Mouse (Mus musculus) macrophage (primary cell): ENCODE measurements around the gene Senp3. TPM values are rescaled to one million over a fixed set of nuclear protein-coding genes. Genes with fewer than 3 reads are reported as not detected.

Experiments used
- H3K27ac ChIP-seq: fragments of 350-480 bp; formaldehyde crosslinking; 2 replicates; pipeline ENCODE4 v1.9.0; 2021
- H3K36me3 ChIP-seq: fragments of 350-480 bp; formaldehyde crosslinking; 2 replicates; pipeline ENCODE4 v1.9.0; 2021; ENCODE audit errors: inconsistent target
- H3K4me3 ChIP-seq: fragments of 350-480 bp; formaldehyde crosslinking; 2 replicates; pipeline ENCODE4 v1.9.0; 2021; ENCODE audit errors: inconsistent target
- H3K79me2 ChIP-seq: fragments of 350-480 bp; formaldehyde crosslinking; 2 replicates; pipeline ENCODE4 v1.9.0; 2021; ENCODE audit errors: inconsistent target
- WGBS: methylation state at CpG from one replicate; pipeline ENCODE4 v1.1.7; 2026; ENCODE audit warnings: inconsistent platforms; ENCODE audit not compliant: missing documents; 5-methylcytosine and 5-hydroxymethylcytosine counted together
- polyA plus RNA-seq: library from polyadenylated mRNA; stranded (reverse); fragments of 250-400 nt; gene quantifications from 3 replicates; pipeline ENCODE4 v1.2.4, GENCODE M21; 2018; ENCODE audit warnings: inconsistent platforms

Gene Senp3
- polyA plus RNA-seq, 1 experiment from 2014 or later, result 57.8 TPM

DNA sequence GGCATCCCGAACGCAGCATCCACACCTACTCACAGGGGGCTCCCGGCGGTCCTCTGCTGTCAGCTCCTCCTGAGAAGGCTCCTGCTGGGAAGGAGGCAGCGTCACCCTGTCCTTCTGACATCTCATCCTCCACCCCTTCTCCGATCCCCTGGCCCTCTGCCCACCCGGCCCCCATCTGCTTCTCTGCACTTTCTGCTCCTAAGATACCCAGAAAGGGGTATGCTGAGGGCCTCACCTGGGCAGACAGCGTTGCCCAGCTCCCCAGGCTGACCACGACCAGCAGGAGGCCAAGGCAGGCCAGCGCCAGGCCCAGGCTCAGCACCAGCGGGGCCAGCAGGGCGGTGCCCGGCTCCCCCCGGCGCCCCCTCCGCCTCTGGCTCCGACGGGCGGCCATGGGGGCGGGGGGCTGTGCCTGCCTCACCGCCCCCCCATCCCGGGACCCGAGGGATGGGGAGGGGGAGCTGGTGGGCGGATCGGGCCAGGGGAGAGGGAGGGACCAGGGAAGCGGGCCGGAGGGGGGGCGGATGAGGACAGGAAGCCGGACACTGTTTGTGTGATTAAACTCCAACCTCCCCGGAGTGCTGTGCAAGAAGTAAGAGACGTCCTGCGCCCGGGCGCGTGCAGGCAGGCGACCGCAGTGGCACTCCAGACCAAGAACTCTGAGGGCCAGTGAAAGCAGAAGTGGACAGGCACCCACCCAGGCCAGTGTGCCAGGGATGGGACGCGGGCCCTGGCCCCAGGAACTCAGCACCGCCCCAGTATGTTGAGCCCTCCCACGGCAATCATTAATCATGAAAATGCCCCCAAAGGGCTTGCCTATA is 13.7 kb upstream of the Senp3 start, which contains the start of the genes Tnfsf12 and Tnfsfm13:
TSS of gene Tnfsf12 (minus strand) at position 489 of the 821 bp plus-strand sequence.
TSS of gene Tnfsfm13 (minus strand) at position 738 of the 821 bp plus-strand sequence.
- Histone ChIP-seq H3K4me3 (peak within 1 kb of the TSS; percentile 74), H3K27ac (peak within 1 kb of the TSS; percentile 96), H3K79me2 (peaks cover 37% of the 10 kb centered on the region), H3K36me3 (no peaks in the 10 kb centered on the region)
- 12% methylated on average over 41 of the region's 41 CpGs for WGBS

DNA sequence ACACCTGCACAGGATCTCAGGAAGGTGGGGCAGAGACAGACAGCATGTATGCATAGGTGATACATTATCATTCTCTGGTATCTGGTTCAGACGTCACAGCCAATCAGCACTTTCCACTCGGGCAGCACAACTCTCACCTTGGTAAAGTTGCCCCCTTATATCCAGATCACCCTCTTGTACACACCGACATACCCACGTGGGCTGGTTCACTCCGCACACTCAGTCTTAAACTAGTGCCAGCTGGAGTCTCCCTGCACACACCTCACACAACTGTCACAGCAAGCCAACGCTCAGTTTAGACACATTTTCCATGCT is 13.1 kb upstream of the Senp3 start:
- WGBS, result 78% methylated on average over 6 of the region's 6 CpGs
- Histone ChIP-seq H3K27ac (peak overlapping the region; percentile 96), H3K36me3 (no peaks in the 10 kb centered on the region), H3K4me3 (peak overlapping the region; percentile 74), H3K79me2 (peaks cover 43% of the 10 kb centered on the region)

DNA sequence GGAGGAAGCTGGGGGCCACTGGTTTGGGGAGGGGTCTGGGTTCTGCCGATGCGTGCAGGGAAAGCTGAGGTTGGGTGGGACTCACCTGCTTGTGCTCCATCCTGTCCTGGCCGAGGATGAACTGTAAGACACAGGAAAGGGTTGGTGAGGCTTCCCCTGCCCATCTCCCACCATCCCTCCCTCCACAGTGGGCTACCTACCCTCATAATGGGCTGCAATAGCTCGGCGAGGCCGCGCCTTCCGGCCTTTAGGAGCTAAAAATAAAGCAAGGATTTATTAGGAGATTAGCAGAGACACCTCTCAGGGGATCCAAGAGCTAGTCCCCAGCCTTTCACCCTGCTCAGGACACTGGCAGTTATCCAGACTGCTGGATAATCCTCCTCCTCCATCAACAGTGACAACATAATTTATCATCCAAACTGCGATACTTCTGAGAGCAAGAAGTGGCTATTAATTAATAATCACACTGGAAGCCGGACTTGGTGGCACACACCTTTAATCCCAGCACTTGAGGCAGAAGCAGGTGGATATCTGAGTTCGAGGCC is 11.6 kb upstream of the Senp3 start:
- Histone ChIP-seq H3K4me3 (peak overlapping the region; percentile 74; the same call in 1 of the 2 replicates), H3K79me2 (peaks cover 48% of the 10 kb centered on the region), H3K27ac (peak overlapping the region; percentile 96), H3K36me3 (no peaks in the 10 kb centered on the region)
- 74% methylated on average over 10 of the region's 11 CpGs for WGBS

GRCm38 (mm10) chr11:69692863-69693262 is 11.0 kb upstream of the Senp3 start:
- no peak overlapping the region for H3K4me3 ChIP-seq
- peak overlapping the region; percentile 96 for H3K27ac ChIP-seq
- no peaks in the 10 kb centered on the region for H3K36me3 ChIP-seq
- WGBS, result 96% methylated on average over 6 of the region's 6 CpGs
- peaks cover 55% of the 10 kb centered on the region for H3K79me2 ChIP-seq

DNA sequence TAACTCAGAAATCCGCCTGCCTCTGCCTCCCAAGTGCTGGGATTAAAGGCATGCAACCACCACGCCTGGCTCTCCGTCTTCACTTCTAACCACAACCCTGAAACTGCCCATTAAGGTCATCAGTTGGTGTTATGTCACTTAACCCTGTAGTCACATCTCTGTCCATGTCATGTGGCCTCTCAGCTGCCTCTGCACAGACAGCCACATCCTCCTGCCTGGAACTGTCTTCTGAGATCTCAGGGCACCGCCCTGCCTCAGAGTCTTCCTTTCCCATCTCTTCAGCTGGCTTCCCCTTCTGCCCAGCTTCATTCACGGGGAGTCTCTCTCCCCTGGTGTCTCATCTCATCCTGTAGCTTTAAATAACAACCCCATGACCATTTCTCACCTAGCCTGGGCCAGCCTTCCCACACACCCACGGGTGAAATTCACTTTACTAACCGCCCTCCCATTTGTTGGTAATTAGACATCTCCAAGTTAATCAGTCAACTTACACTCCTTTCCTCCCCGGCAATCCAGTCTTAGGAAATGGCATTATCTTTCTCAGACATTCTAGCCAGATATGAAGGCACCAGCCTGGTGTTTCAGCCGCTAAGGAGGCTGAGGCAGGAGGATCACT is 10.4 kb upstream of the Senp3 start:
- H3K4me3 ChIP-seq, result no peak overlapping the region
- 32% methylated on average over 9 of the region's 9 CpGs for WGBS
- H3K79me2 ChIP-seq, result peaks cover 60% of the 10 kb centered on the region
- H3K36me3 ChIP-seq, result no peaks in the 10 kb centered on the region
- H3K27ac ChIP-seq, result peak overlapping the region; percentile 96

DNA sequence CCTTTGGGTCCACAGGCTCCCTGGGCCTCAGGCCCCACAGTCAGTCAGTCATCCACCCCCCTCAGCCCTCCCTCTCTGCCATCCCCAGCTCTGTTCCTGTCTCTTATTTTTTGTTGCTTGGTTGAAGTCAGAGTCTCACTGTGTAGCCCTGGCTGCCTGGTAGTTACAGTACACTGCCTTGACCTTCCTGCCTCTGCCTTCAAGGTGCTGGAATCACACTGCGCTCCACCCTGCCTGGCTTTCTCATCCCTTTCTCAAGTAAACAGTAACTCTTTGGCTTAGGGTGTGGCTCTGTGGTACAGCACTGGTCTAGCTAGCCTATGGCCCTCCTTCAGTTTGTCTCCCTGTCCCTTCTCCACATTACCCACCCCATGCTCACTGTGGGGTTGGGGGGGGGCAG is 8.0 kb upstream of the Senp3 start:
- peaks cover 66% of the 10 kb centered on the region for H3K79me2 ChIP-seq
- H3K36me3 ChIP-seq, result no peaks in the 10 kb centered on the region; the same call in 1 of the 2 replicates
- H3K27ac ChIP-seq, result peak overlapping the region; percentile 96
- WGBS, result 100% methylated on average over 1 of the region's 1 CpGs
- H3K4me3 ChIP-seq, result no peak overlapping the region

DNA sequence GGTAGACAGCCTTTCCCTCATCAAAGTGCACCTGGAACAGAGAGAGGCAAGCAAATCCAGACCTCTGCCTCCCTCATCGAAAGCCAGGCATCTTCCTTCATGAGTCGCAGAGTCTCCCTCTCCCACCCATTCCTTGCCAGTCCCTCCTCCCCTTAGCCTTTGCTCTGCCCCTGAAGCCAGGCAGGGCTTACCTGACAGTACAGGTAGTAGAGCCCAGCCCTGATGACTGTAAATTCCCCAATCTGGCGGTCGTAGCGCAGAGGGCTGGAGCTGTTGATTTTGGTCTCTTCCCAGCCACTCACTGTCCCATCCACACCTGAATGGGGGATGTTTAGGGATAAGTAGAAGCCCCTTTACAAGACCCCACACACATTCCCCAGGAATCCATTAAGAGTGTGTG is 5.2 kb upstream of the Senp3 start:
- Histone ChIP-seq H3K4me3 (no peak overlapping the region), H3K36me3 (no peaks in the 10 kb centered on the region; the same call in 1 of the 2 replicates), H3K79me2 (peaks cover 59% of the 10 kb centered on the region; the same call in 1 of the 2 replicates), H3K27ac (no peak overlapping the region)
- WGBS, result 93% methylated on average over 5 of the region's 5 CpGs

DNA sequence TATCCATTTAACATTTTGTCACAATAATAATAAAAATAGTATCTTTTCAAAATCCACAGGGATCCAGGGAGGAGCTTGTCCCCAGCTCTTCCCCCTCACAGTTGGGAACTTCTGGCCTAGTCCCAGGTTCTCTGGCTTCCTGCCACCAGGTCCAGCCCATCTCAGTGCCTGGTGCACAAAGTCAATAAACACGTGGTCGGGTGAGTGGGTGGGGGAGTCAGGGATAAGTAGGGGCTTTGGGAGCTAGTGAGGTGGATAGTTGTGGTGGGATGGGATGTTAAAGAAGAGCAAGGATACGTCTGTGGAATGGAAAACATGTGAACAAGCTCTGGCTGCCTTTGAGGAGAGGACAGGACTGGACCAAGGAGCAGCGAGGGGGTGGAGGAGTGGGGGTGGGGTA is 4.5 kb upstream of the Senp3 start:
- 65% methylated on average over 4 of the region's 4 CpGs for WGBS
- H3K27ac ChIP-seq, result peak overlapping the region; percentile 91

GRCm38 (mm10) chr11:69685526-69686148 is 3.8 kb upstream of the Senp3 start, which contains the start of gene Tnfsf13:
Gene Tnfsf13, minus strand, starts transcription at chr11:69685784.
- peak within 1 kb of the TSS; percentile 91 for H3K27ac ChIP-seq
- H3K36me3 ChIP-seq, result no peaks in the 10 kb centered on the region; the same call in 1 of the 2 replicates
- H3K79me2 ChIP-seq, result peaks cover 62% of the 10 kb centered on the region
- H3K4me3 ChIP-seq, result peak within 1 kb of the TSS; percentile 22
- WGBS, result 3% methylated on average over 10 of the region's 10 CpGs

More for the DNA sequence above, 4.5 kb upstream of the Senp3 start:
- peaks cover 60% of the 10 kb centered on the region for H3K79me2 ChIP-seq
- H3K36me3 ChIP-seq, result no peaks in the 10 kb centered on the region; the same call in 1 of the 2 replicates
- no peak overlapping the region for H3K4me3 ChIP-seq

- 49% methylated on average over 6 of the region's 6 CpGs for WGBS
- Histone ChIP-seq H3K27ac (peak overlapping the region; percentile 91), H3K4me3 (peak overlapping the region; percentile 22), H3K36me3 (no peaks in the 10 kb centered on the region; the same call in 1 of the 2 replicates), H3K79me2 (peaks cover 63% of the 10 kb centered on the region)
Measured at GRCm38 (mm10) chr11:69684936-69685335, 3.1 kb upstream of the Senp3 start.

DNA sequence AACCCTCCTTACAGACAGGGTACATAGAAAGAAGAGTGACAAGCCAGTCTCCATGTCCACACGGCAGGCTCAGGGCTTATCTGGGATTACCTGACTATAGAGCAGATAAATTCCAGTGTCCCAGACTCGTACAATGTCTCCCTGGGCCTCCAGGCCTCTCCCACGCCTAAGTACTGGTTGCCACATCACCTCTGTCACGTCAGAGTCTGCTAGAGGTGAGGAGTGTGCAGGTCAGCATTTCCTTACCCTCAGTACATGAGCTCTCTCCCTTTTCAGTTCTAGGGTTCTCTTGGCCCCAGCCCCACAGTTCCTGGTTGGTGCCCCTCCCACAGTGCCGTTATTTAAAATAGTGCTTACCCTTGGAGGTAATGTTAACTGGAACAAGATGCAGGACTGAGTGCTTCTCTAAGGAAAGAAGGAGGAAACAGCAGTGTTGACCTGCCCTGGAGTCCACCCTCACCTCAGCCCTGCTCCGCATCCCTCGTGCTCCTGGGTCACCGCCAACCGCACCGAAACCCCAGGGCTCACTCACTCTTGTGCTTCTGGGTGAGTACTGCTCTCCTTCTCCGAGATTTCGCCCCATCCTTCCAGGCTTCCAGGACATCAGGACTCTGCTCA is 2.4 kb upstream of the Senp3 start:
- no peaks in the 10 kb centered on the region; the same call in 1 of the 2 replicates for H3K36me3 ChIP-seq

GRCm38 (mm10) chr11:69683576-69683975 is 1.7 kb upstream of the Senp3 start:
- peaks cover 64% of the 10 kb centered on the region for H3K79me2 ChIP-seq
- H3K36me3 ChIP-seq, result no peaks in the 10 kb centered on the region; the same call in 1 of the 2 replicates
- H3K4me3 ChIP-seq, result no peak overlapping the region
- 76% methylated on average over 7 of the region's 7 CpGs for WGBS
- H3K27ac ChIP-seq, result peak overlapping the region; percentile 91

More for the DNA sequence above, 2.4 kb upstream of the Senp3 start:
- WGBS, result 61% methylated on average over 12 of the region's 12 CpGs
- peaks cover 65% of the 10 kb centered on the region for H3K79me2 ChIP-seq
- H3K27ac ChIP-seq, result peak overlapping the region; percentile 91
- peak overlapping the region; percentile 22 for H3K4me3 ChIP-seq

GRCm38 (mm10) chr11:69682840-69683533 is 1.1 kb upstream of the Senp3 start:
- 38% methylated on average over 12 of the region's 12 CpGs for WGBS
- Histone ChIP-seq H3K36me3 (peaks cover 4% of the 10 kb centered on the region; the same call in 1 of the 2 replicates), H3K27ac (no peak overlapping the region), H3K79me2 (peaks cover 64% of the 10 kb centered on the region), H3K4me3 (no peak overlapping the region)
